Mouse (Mus musculus) hindbrain, embryonic 15.5 days (tissue): ENCODE results near the gene Trdmt1. TPM values are rescaled to one million over a fixed set of nuclear protein-coding genes. Genes with fewer than 3 reads are reported as not detected.

ENCODE experiments used
- ATAC-seq: fragments of 200-750 bp; cut with Nextera tagmentation; 2 replicates; pipeline ENCODE4 v1.8.0; 2017; ENCODE audit warnings: low read depth, moderate number of reproducible peaks, moderate TSS enrichment; ENCODE audit not compliant: low FRiP score
- H3K27ac ChIP-seq: fragments of 300-500 bp; sonication (generic); replicated peaks from 2 replicates; pipeline ENCODE4 v1.5.1; 2015; ENCODE audit warnings: mild to moderate bottlenecking, inconsistent platforms
- H3K27me3 ChIP-seq: fragments of 300-500 bp; sonication (generic); 2 replicates; pipeline ENCODE4 v1.6.1; 2015; ENCODE audit warnings: control low read depth, inconsistent platforms
- H3K36me3 ChIP-seq: fragments of 300-500 bp; sonication (generic); 2 replicates; pipeline ENCODE4 v1.6.1; 2015; ENCODE audit warnings: control low read depth, inconsistent platforms
- H3K4me1 ChIP-seq: fragments of 300-500 bp; sonication (generic); replicated peaks from 2 replicates; pipeline ENCODE4 v1.6.1; 2015; ENCODE audit warnings: control low read depth, inconsistent platforms
- H3K4me2 ChIP-seq: fragments of 300-500 bp; sonication (generic); 2 replicates; pipeline ENCODE4 v1.6.1; 2015; ENCODE audit warnings: moderate library complexity, mild to moderate bottlenecking, inconsistent platforms
- H3K4me3 ChIP-seq: fragments of 300-500 bp; sonication (generic); 2 replicates; pipeline ENCODE4 v1.5.1; 2015; ENCODE audit warnings: mild to moderate bottlenecking, inconsistent platforms
- H3K9ac ChIP-seq: fragments of 300-500 bp; sonication (generic); 2 replicates; pipeline ENCODE4 v1.6.1; 2015; ENCODE audit warnings: inconsistent platforms
- H3K9me3 ChIP-seq: fragments of 300-500 bp; sonication (generic); 2 replicates; pipeline ENCODE4 v1.6.1; 2016; ENCODE audit warnings: control low read depth, inconsistent platforms
- WGBS: fragments of 180-500 bp; shearing (Covaris S2); methylation state at CpG from one replicate; pipeline ENCODE4 v1.1.7; 2015; 5-methylcytosine and 5-hydroxymethylcytosine counted together
- polyA plus RNA-seq: library from polyadenylated mRNA; unstranded; fragments of >200 nt; fragmentation: Nextera tagmentation; extraction: Ambion mirVana; gene quantifications from 2 replicates; pipeline ENCODE4 v1.2.1, GENCODE M21; 2015

Trdmt1 gene
- polyA plus RNA-seq, 1 experiment from 2014 or later, result 7.2 TPM

DNA sequence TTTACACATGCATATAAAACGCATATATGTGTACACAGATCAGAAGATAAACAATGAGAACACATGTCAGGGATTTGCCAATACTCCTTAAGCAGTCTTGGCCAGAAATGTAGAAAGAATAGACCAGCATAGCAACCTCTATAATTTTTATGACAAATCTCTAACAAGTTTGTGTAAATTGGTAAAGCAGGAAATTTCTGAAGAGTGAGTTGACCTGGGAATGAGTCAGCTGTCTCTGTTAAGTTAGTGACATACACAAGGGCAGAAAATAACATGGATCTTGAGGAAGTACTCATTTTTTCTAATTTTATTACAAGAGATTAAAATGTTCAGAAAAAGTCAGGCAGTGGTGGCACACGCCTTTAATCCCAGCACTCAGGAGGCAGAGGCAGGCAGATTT lies 18.3 kb downstream of the Trdmt1 start:
- Histone ChIP-seq H3K27ac (no peak overlapping the region), H3K27me3 (no peaks in the 10 kb centered on the region), H3K9me3 (no peaks in the 10 kb centered on the region), H3K9ac (no peak overlapping the region), H3K4me1 (0 out of 2 replicates have a peak, but pooled peaks cover 5% of the 10 kb centered on the region), H3K36me3 (no peaks in the 10 kb centered on the region), H3K4me3 (no peak overlapping the region), H3K4me2 (no peak overlapping the region)
- 89% methylated on average over 2 of the region's 2 CpGs for WGBS
- no peak for ATAC-seq

DNA sequence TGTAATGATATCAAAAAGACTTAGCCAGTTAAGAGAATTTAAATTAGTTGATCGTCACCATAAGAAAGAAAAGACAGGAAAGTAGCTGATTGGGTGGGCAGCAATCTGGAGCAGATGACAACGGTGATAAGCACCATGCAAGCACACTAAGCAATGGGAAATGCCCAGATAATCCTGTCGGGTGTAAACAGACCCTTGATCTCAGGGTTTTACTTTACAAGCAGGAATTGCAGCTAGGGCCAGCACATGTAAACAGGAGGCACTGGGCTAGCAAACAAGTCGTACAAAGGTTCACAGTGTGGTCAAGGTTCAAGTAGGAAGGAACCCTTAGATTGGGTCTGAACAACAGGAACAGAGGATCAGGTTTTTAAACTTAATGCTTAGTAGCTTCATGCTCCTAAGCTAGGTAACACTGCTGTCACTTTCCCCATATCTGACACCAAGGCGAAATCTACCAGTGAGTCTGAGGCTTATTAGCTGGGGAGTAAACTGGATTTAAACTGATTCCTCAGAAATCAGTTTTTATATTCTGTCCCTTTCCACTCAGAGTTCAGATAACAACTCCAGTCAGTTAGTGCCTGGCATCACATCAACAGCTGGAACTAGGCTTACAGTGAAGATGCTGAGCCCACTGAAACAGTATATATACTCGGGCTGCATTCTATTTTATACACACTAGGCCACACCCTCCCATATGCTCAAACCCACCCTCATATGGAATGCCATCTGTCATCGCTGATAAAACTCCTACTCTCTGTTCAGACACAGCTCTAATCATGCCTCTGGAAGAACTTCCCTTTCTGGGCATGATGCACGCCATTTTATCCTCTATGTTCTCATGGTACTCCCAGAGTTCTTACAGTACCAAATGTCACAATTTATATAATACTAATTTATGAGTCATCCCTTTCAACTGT lies 20.7 kb downstream of the Trdmt1 start:
- no peak overlapping the region for H3K4me2 ChIP-seq
- H3K36me3 ChIP-seq, result no peaks in the 10 kb centered on the region
- no peak overlapping the region for H3K4me3 ChIP-seq
- no peaks in the 10 kb centered on the region for H3K9me3 ChIP-seq
- no peak overlapping the region for H3K27ac ChIP-seq
- H3K27me3 ChIP-seq, result no peaks in the 10 kb centered on the region
- ATAC-seq, result no peak
- WGBS, result 72% methylated on average over 8 of the region's 8 CpGs
- 0 out of 2 replicates have a peak, but pooled peaks cover 5% of the 10 kb centered on the region for H3K4me1 ChIP-seq
- no peak overlapping the region for H3K9ac ChIP-seq

DNA sequence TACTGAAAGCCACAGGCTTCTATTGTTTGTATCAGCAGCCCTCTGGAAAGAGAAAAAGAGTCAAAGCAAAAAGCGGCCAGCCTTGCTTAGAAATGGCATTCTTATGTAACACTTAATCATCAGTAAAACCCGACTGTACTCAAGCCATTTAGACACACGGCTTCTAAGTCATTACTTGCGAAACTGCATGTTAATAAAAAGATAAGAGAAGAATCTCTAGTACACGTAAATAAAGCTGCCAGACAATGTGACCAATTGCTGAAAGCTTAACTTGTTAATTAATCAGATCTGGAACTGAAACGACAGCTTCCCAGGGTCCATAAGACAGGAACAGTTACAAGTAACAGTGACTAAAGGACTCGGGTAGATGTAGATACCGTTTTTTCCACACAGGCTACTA lies 22.4 kb downstream of the Trdmt1 start:
- H3K4me1 ChIP-seq, result 0 out of 2 replicates have a peak, but pooled peaks cover 2% of the 10 kb centered on the region
- no peaks in the 10 kb centered on the region for H3K9me3 ChIP-seq
- H3K27ac ChIP-seq, result no peak overlapping the region
- WGBS, result 34% methylated on average over 8 of the region's 8 CpGs
- H3K4me2 ChIP-seq, result no peak overlapping the region
- no peak overlapping the region for H3K4me3 ChIP-seq
- no peaks in the 10 kb centered on the region for H3K27me3 ChIP-seq
- no peak for ATAC-seq
- no peak overlapping the region for H3K9ac ChIP-seq
- H3K36me3 ChIP-seq, result no peaks in the 10 kb centered on the region

DNA sequence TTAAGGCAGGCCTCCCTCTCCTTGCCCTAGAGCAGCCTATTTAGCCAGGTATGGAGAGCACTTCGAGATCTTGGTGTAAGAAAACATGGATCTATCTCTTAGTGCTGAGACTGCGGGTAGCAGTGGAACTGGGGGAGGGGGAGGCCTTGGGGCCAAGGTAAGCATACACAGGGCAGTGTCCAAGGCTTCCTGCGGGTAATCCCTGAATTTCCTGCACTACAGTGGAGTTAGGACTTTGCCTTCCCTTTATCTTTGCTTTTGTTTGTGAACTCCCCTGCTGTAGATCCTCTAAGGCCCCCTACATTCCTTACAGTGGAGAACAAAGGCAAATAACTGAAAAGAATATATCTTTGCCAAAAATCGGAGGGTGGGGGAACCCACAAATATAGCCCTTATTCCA lies 29.5 kb downstream of the Trdmt1 start:
- Histone ChIP-seq H3K9me3 (no peaks in the 10 kb centered on the region), H3K36me3 (peaks cover 14% of the 10 kb centered on the region; the same call in 1 of the 2 replicates), H3K9ac (no peak overlapping the region), H3K4me2 (no peak overlapping the region), H3K27ac (no peak overlapping the region), H3K4me3 (no peak overlapping the region), H3K4me1 (no peaks in the 10 kb centered on the region), H3K27me3 (no peaks in the 10 kb centered on the region)
- no peak for ATAC-seq
- 57% methylated on average over 4 of the region's 4 CpGs for WGBS

DNA sequence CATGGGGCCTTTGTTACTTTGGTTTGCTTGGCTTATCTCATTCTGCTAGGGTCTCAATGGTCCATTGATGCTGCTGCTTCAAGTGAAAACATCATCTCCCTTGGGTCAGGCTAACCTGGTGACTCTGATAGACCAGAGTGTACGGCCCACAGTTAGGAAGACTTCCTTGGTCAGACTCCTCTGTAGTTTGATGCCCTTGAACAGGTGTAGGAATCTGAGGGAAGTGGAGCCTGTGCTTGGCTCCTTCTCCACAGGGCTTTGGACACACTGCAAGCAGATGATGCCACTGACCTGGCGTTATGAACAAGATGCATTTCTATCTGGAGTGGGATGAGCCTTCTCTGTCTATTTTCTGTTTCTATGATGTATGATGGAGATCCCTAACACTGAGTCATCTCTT lies 41.8 kb downstream of the Trdmt1 start:
- Histone ChIP-seq H3K27ac (no peak overlapping the region), H3K9me3 (no peaks in the 10 kb centered on the region), H3K36me3 (no peaks in the 10 kb centered on the region), H3K4me3 (no peak overlapping the region), H3K4me1 (no peaks in the 10 kb centered on the region), H3K4me2 (no peak overlapping the region), H3K27me3 (no peaks in the 10 kb centered on the region), H3K9ac (no peak overlapping the region)
- no peak for ATAC-seq
- WGBS, result 91% methylated on average over 2 of the region's 2 CpGs

DNA sequence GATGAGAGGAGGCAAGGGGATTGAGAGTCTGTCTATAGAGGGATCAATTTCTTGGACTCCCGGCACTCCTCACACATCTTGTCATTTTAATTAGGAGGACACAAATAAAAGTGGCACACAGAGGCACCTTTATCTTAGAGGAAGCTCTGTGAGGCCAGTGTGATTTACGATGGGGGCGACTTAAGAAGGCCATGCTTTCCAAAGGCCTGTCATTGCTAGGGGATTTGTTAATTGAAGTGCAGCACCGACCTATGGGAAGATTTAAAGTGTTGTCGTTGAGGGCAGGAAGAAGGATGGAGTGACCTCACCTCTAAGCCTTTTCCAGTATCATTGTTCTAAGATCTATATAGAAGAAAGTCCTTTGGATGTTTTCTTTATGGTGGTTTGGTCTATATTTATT lies 42.9 kb downstream of the Trdmt1 start:
- Histone ChIP-seq H3K36me3 (no peaks in the 10 kb centered on the region), H3K27ac (no peak overlapping the region), H3K9ac (no peak overlapping the region), H3K4me2 (no peak overlapping the region), H3K9me3 (no peaks in the 10 kb centered on the region), H3K4me3 (no peak overlapping the region), H3K4me1 (no peaks in the 10 kb centered on the region), H3K27me3 (no peaks in the 10 kb centered on the region)
- ATAC-seq, result no peak
- 28% methylated on average over 5 of the region's 5 CpGs for WGBS

DNA sequence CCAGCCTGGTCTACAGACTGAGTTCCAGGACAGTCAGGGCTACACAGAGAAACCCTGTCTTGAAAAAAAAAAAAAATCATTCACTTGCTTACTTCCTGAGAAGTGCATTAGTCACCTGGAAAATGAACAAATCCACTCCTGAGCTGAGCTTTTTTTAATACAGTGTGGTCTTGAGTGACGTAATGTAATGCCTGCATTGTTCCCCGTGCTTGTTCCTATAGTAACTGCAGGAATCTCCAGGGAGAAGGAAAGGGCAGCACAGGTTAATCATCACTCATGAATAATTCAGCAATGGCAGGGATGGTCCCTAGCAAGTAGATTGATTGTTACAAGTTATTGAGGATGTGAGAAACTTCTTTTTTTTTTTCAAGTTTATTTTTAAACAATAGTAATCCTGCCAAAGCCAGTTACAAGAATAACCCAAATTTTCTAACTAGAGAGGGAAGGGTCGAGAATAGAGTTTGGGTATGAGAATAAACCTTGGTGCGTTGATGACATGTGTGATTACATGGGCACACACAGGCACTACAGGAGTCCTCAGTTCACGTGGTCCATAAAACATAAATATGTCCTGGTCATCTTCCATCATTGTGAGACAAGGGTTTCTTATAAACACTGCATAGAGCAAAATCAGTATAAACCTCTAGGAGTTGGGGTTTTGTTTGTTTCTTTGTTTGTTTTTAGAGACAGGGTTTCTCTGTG lies 44.0 kb downstream of the Trdmt1 start:
- H3K27ac ChIP-seq, result no peak overlapping the region
- 28% methylated on average over 5 of the region's 5 CpGs for WGBS
- peak; percentile 71 for ATAC-seq
- H3K4me3 ChIP-seq, result no peak overlapping the region
- no peak overlapping the region for H3K4me2 ChIP-seq
- no peaks in the 10 kb centered on the region for H3K4me1 ChIP-seq
- no peaks in the 10 kb centered on the region for H3K27me3 ChIP-seq
- no peaks in the 10 kb centered on the region for H3K36me3 ChIP-seq
- H3K9me3 ChIP-seq, result no peaks in the 10 kb centered on the region
- H3K9ac ChIP-seq, result no peak overlapping the region

DNA sequence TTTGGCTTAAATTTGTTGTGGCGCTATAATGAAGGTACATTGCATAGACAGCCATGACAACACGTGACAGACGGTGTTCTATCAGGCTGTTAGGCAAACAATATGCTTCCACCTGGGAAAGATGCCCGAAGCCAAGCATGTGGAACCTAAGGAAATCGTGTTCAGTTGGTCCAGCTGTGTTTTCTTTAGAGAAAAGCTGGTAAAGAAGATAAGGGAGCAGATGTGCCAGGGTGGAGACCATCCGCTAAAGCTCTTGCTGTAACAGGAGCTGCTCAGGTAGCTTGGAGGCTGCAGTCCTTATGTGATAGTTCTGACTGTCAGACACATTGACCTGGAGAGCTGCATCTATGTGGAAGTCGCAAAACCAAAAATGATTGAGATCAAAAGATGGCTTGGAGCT lies 45.3 kb downstream of the Trdmt1 start:
- no peak overlapping the region for H3K4me2 ChIP-seq
- H3K4me1 ChIP-seq, result no peaks in the 10 kb centered on the region
- no peak overlapping the region for H3K27ac ChIP-seq
- H3K4me3 ChIP-seq, result no peak overlapping the region
- no peak overlapping the region for H3K9ac ChIP-seq
- no peak for ATAC-seq
- 81% methylated on average over 7 of the region's 7 CpGs for WGBS
- H3K27me3 ChIP-seq, result no peaks in the 10 kb centered on the region
- H3K9me3 ChIP-seq, result no peaks in the 10 kb centered on the region
- H3K36me3 ChIP-seq, result no peaks in the 10 kb centered on the region

DNA sequence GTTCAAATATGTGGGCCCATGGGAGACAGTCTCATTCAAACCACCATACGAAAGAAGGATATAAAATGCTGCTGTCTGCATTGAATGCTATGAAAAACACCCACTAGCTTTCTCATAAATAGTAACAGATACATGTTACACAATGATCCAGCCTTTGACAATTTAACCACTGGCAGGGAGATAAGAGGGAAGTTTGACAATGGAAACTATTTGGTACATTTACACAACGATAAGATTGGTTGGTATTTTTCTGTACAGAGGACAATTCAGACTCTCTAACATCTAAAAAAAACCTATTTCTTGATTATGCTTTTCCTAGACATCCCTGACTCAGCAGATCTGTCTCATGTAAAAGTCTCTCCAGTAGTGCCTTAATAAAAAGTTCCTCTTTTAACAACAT lies 48.4 kb downstream of the Trdmt1 start:
- Histone ChIP-seq H3K9me3 (no peaks in the 10 kb centered on the region), H3K9ac (no peak overlapping the region), H3K27me3 (no peaks in the 10 kb centered on the region), H3K4me1 (no peaks in the 10 kb centered on the region), H3K4me3 (no peak overlapping the region), H3K36me3 (no peaks in the 10 kb centered on the region), H3K4me2 (no peak overlapping the region), H3K27ac (no peak overlapping the region)
- no peak for ATAC-seq
- WGBS, result 77% methylated on average over 2 of the region's 2 CpGs

DNA sequence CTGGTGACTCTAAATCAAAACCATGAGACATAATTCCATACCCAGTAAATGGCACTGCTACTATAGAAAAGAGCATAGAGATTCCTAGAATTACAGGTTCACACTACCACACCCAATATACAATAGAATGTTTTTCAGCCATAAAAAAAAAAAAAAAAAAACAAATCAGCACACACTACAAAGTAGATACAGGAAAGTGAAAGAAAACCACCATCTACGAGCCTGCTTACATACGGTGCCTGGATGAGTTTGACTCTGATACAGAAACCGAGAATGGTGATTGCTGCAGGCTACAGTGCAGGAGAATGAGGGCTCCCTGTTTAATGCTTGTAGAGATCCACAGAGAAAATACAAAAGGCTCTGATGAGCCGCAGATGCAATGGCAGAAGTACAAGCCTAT lies 51.5 kb downstream of the Trdmt1 start:
- Histone ChIP-seq H3K27ac (no peak overlapping the region), H3K4me2 (no peak overlapping the region), H3K9me3 (no peaks in the 10 kb centered on the region), H3K36me3 (no peaks in the 10 kb centered on the region), H3K27me3 (no peaks in the 10 kb centered on the region), H3K9ac (no peak overlapping the region), H3K4me1 (no peaks in the 10 kb centered on the region), H3K4me3 (no peak overlapping the region)
- WGBS, result 77% methylated on average over 4 of the region's 4 CpGs
- no peak for ATAC-seq

DNA sequence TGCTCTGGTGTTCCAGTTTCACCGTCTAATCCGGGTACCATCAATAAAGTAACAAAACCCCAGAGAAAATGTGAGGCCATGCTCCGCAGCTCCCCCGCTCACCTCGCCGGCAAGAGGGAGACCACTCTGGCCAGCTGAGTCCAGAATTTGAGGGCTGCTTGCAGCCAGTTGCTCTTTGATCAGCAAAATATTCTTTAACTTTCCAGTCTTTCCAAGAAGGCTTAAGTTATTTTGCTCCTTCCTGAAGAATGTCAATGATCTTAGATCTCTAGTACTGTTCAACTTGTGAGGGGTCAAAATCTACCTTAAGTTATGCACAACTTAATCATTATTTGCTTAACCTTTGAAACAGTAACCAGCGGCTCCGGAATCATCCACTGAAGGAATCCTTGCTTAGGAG lies 52.7 kb downstream of the Trdmt1 start, which contains the start of gene Cubn:
Gene Cubn (minus strand): TSS at position 80 of the 400 bp plus-strand sequence.
- no peaks in the 10 kb centered on the region for H3K4me1 ChIP-seq
- H3K9me3 ChIP-seq, result no peaks in the 10 kb centered on the region
- 49% methylated on average over 8 of the region's 8 CpGs for whole genome bisulfite sequencing
- H3K27me3 ChIP-seq, result no peaks in the 10 kb centered on the region
- no peak within 1 kb of the TSS for H3K27ac ChIP-seq
- H3K36me3 ChIP-seq, result no peaks in the 10 kb centered on the region
- no peak within 1 kb of the TSS for H3K9ac ChIP-seq
- no peak for ATAC-seq
- H3K4me3 ChIP-seq, result no peak within 1 kb of the TSS
- H3K4me2 ChIP-seq, result no peak within 1 kb of the TSS

DNA sequence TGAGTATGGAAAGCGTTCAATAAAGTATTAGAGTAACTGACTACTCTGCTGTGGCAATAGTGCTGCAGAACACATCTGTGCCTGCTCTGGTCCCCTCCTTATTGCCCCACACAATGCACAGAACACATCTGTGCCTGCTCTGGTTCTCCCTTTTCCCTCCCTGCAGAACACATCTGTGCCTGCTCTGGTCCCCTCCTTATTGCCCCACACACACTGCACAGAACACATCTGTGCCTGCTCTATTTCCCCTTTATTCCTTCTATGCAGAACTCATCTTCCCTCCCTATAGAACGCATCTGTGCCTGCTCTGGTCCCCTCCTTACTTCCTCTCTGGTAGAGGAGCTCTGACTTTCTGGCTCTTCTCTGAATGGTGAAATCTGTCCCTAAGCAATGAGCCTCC lies 54.0 kb downstream of the Trdmt1 start:
- no peak for ATAC-seq
- H3K4me1 ChIP-seq, result no peaks in the 10 kb centered on the region
- no peak overlapping the region for H3K27ac ChIP-seq
- H3K9ac ChIP-seq, result no peak overlapping the region
- H3K4me2 ChIP-seq, result no peak overlapping the region
- H3K9me3 ChIP-seq, result no peaks in the 10 kb centered on the region
- no peaks in the 10 kb centered on the region for H3K27me3 ChIP-seq
- no peaks in the 10 kb centered on the region for H3K36me3 ChIP-seq
- H3K4me3 ChIP-seq, result no peak overlapping the region
- WGBS, result 95% methylated on average over 2 of the region's 2 CpGs
